Mouse (Mus musculus): ENCODE measurements around the gene Naaladl2. TPM values are rescaled to one million over a fixed set of nuclear protein-coding genes. Genes with fewer than 3 reads are reported as not detected.

Gene Naaladl2
- total RNA-seq, 2 experiments from 2014 or later, result 1.5 to 1.7 TPM

- intact Hi-C loops (cut with DNase I; ENCODE audit: low total_unique reads), result no loop called here
- DNase-seq, result no peak
These were observed 424.8 kb downstream of the Naaladl2 start for GRCm38 (mm10) chr3:24719181-24719749.

- DNase-seq, result no peak
- intact Hi-C loops (cut with DNase I; ENCODE audit: low total_unique reads), result no loop called here
These were observed 429.3 kb downstream of the Naaladl2 start for GRCm38 (mm10) chr3:24714770-24715169.

- intact Hi-C loops (cut with DNase I; ENCODE audit: low total_unique reads), result no loop called here
- DNase-seq, result no peak
These were observed 438.2 kb downstream of the Naaladl2 start for GRCm38 (mm10) chr3:24705778-24706423.

- no peak for DNase-seq
- intact Hi-C loops (cut with DNase I; ENCODE audit: low total_unique reads), result no loop called here
These were observed 453.7 kb downstream of the Naaladl2 start for GRCm38 (mm10) chr3:24690162-24690915.

- DNase-seq, result no peak
- intact Hi-C loops (cut with DNase I; ENCODE audit: low total_unique reads), result no loop called here
These were observed 473.6 kb downstream of the Naaladl2 start for GRCm38 (mm10) chr3:24670500-24670899.

- no peak for DNase-seq
- intact Hi-C loops (cut with DNase I; ENCODE audit: low total_unique reads), result no loop called here
These were observed 475.8 kb downstream of the Naaladl2 start for GRCm38 (mm10) chr3:24668052-24668916.

- intact Hi-C loops (cut with DNase I; ENCODE audit: low total_unique reads), result no loop called here
- no peak for DNase-seq
These were observed 478.7 kb downstream of the Naaladl2 start for GRCm38 (mm10) chr3:24665408-24665807.

GRCm38 (mm10) chr3:24663749-24664148, 480.3 kb downstream of the Naaladl2 start:
- intact Hi-C loops (cut with DNase I; ENCODE audit: low total_unique reads), result no loop called here
- DNase-seq, result no peak

GRCm38 (mm10) chr3:24630032-24630431, 514.0 kb downstream of the Naaladl2 start:
- intact Hi-C loops (cut with DNase I; ENCODE audit: low total_unique reads), result no loop called here
- no peak for DNase-seq

- DNase-seq, result no peak
- intact Hi-C loops (cut with DNase I; ENCODE audit: low total_unique reads), result no loop called here
These were observed 538.6 kb downstream of the Naaladl2 start for GRCm38 (mm10) chr3:24605485-24605884.

GRCm38 (mm10) chr3:24604791-24605320, 539.2 kb downstream of the Naaladl2 start:
- intact Hi-C loops (cut with DNase I; ENCODE audit: low total_unique reads), result no loop called here
- DNase-seq, result no peak

GRCm38 (mm10) chr3:24595447-24595846, 548.6 kb downstream of the Naaladl2 start:
- intact Hi-C loops (cut with DNase I; ENCODE audit: low total_unique reads), result no loop called here
- DNase-seq, result no peak

- DNase-seq, result no peak
- intact Hi-C loops (cut with DNase I; ENCODE audit: low total_unique reads), result no loop called here
These were observed 587.4 kb downstream of the Naaladl2 start for GRCm38 (mm10) chr3:24556617-24557016.

- intact Hi-C loops (cut with DNase I; ENCODE audit: low total_unique reads), result no loop called here
- DNase-seq, result no peak
These were observed 590.4 kb downstream of the Naaladl2 start for GRCm38 (mm10) chr3:24553701-24554100.

- intact Hi-C loops (cut with DNase I; ENCODE audit: low total_unique reads), result no loop called here
These were observed 591.4 kb downstream of the Naaladl2 start for GRCm38 (mm10) chr3:24552631-24553030.

GRCm38 (mm10) chr3:24533775-24534458, 610.1 kb downstream of the Naaladl2 start:
- no peak for DNase-seq
- intact Hi-C loops (cut with DNase I; ENCODE audit: low total_unique reads), result no loop called here

More at GRCm38 (mm10) chr3:24552631-24553030, 591.4 kb downstream of the Naaladl2 start:
- DNase-seq, result no peak

GRCm38 (mm10) chr3:24514918-24515317, 629.1 kb downstream of the Naaladl2 start:
- DNase-seq, result no peak
- intact Hi-C loops (cut with DNase I; ENCODE audit: low total_unique reads), result no loop called here

GRCm38 (mm10) chr3:24486456-24487112, 657.5 kb downstream of the Naaladl2 start:
- DNase-seq, result no peak
- intact Hi-C loops (cut with DNase I; ENCODE audit: low total_unique reads), result no loop called here
